Mouse (Mus musculus) CH12.LX (cell line): ENCODE measurements at regions not wholly inside any gene's neighbourhood (a gene's known extent, or its start where the extent isn't known, plus 50 kb on each side); places are given as distances from the start of the nearest gene placed in this dataset.

ENCODE experiments used
- DNase-seq: peaks from one replicate; pipeline ENCODE4 v3.0.0-alpha.2; 2013; ENCODE audit errors: extremely low read depth
- H3K27ac ChIP-seq: 2 replicates; pipeline ENCODE4 v1.5.1; 2012; ENCODE audit warnings: low read depth, mild to moderate bottlenecking, control low read depth, moderate library complexity; ENCODE audit not compliant: insufficient read depth
- H3K27me3 ChIP-seq: replicated peaks from 2 replicates; pipeline ENCODE3; 2012; ENCODE audit warnings: inconsistent platforms
- H3K36me3 ChIP-seq, 2 experiments: replicated peaks in 1 of 2; 2 replicates each; pipeline versions ENCODE3 to v1.6.1; 2012; ENCODE audit warnings: inconsistent platforms in 1 of 2, low read length in 1 of 2, mild to moderate bottlenecking in 1 of 2, mixed read lengths in 1 of 2, moderate library complexity in 1 of 2; ENCODE audit not compliant: control insufficient read depth in 1 of 2, insufficient read depth in 1 of 2
- H3K4me1 ChIP-seq, 2 experiments: 2 replicates each; pipeline ENCODE4 v1.6.1; 2012; ENCODE audit warnings: inconsistent platforms in 1 of 2, moderate library complexity in 1 of 2; ENCODE audit not compliant: insufficient read depth in 2 of 2, control insufficient read depth in 1 of 2
- H3K4me2 ChIP-seq: 2 replicates; pipeline ENCODE4 v1.6.1; 2012; ENCODE audit warnings: low read depth, mild to moderate bottlenecking, control low read depth; ENCODE audit not compliant: poor library complexity, insufficient read depth, severe bottlenecking
- H3K4me3 ChIP-seq, 3 experiments: fragments of 150-350 bp in 1 of 3; sonication (generic) in 1 of 3; replicated peaks in 1 of 3; 2 replicates each; pipeline versions ENCODE3 to v1.5.1; 2011 to 2012; ENCODE audit warnings: low read depth in 2 of 3, low read length in 2 of 3, mild to moderate bottlenecking in 2 of 3, moderate library complexity in 2 of 3, control low read depth in 1 of 3, improper control_type of control experiment in 1 of 3, inconsistent platforms in 1 of 3, mixed read lengths in 1 of 3; ENCODE audit not compliant: poor library complexity in 1 of 3
- H3K79me2 ChIP-seq: replicated peaks from 2 replicates; pipeline ENCODE4 v1.6.1; 2012; ENCODE audit warnings: mild to moderate bottlenecking, moderate library complexity; ENCODE audit not compliant: control insufficient read depth, poor library complexity, insufficient read depth, severe bottlenecking; ENCODE audit errors: extremely low read depth
- H3K9ac ChIP-seq: 2 replicates; pipeline ENCODE4 v1.6.1; 2012; ENCODE audit warnings: low read depth, mild to moderate bottlenecking, control low read depth, moderate library complexity; ENCODE audit not compliant: insufficient read depth
- H3K9me3 ChIP-seq: replicated peaks from 2 replicates; pipeline ENCODE3; 2012; ENCODE audit warnings: low read length, inconsistent platforms, mixed read lengths
- BHLHE40 ChIP-seq: IDR thresholded peaks from 2 replicates; pipeline ENCODE4 v1.6.1; 2011; ENCODE audit warnings: mild to moderate bottlenecking, low read depth, low read length, improper control_type of control experiment
- CHD1 ChIP-seq: IDR thresholded peaks from 2 replicates; pipeline ENCODE4 v1.6.1; 2012; ENCODE audit warnings: low read depth, low read length, improper control_type of control experiment, inconsistent platforms
- CTCF ChIP-seq, 2 experiments: IDR thresholded peaks in 1 of 2; conservative IDR thresholded peaks in 1 of 2; 2 replicates each; pipeline ENCODE4 v1.5.1; 2011 to 2012; ENCODE audit warnings: low read depth in 2 of 2, low read length in 2 of 2, improper control_type of control experiment in 1 of 2, inconsistent platforms in 1 of 2, mild to moderate bottlenecking in 1 of 2, moderate library complexity in 1 of 2
- ELF1 ChIP-seq: IDR thresholded peaks from 2 replicates; pipeline ENCODE4 v1.6.1; 2014; ENCODE audit warnings: low read depth, mild to moderate bottlenecking, inconsistent platforms, low read length, improper control_type of control experiment
- EP300 ChIP-seq: IDR thresholded peaks from 2 replicates; pipeline ENCODE4 v1.6.1; 2011; ENCODE audit warnings: low read length, improper control_type of control experiment
- ETS1 ChIP-seq: conservative IDR thresholded peaks from 2 replicates; pipeline ENCODE4 v1.6.1; 2012; ENCODE audit warnings: low read depth, mild to moderate bottlenecking, inconsistent platforms, low read length, improper control_type of control experiment, moderate library complexity
- GABPA ChIP-seq: IDR thresholded peaks from 2 replicates; pipeline ENCODE4 v1.6.1; 2012; ENCODE audit warnings: low read depth, low read length, improper control_type of control experiment, inconsistent platforms; ENCODE audit not compliant: insufficient replicate concordance
- HCFC1 ChIP-seq: IDR thresholded peaks from 2 replicates; pipeline ENCODE4 v1.6.1; 2012; ENCODE audit warnings: low read depth, mild to moderate bottlenecking, inconsistent platforms, low read length, improper control_type of control experiment
- IRF4 ChIP-seq: IDR thresholded peaks from 2 replicates; pipeline ENCODE4 v1.6.1; 2014; ENCODE audit warnings: low read depth, mild to moderate bottlenecking, inconsistent platforms, low read length, improper control_type of control experiment
- JUN ChIP-seq: IDR thresholded peaks from 2 replicates; pipeline ENCODE4 v1.6.1; 2011; ENCODE audit warnings: low read depth, mild to moderate bottlenecking, low read length, improper control_type of control experiment, moderate library complexity; ENCODE audit not compliant: insufficient read depth
- KAT2A ChIP-seq: IDR thresholded peaks from 2 replicates; pipeline ENCODE4 v1.6.1; 2012; ENCODE audit warnings: low read length, improper control_type of control experiment, inconsistent platforms; ENCODE audit not compliant: insufficient replicate concordance
- MAX ChIP-seq: IDR thresholded peaks from 2 replicates; pipeline ENCODE4 v1.6.1; 2011; ENCODE audit warnings: low read length, improper control_type of control experiment
- MAZ ChIP-seq: IDR thresholded peaks from 2 replicates; pipeline ENCODE4 v1.6.1; 2012; ENCODE audit warnings: low read depth, mild to moderate bottlenecking, inconsistent platforms, low read length, improper control_type of control experiment, moderate library complexity
- MEF2A ChIP-seq: IDR thresholded peaks from 2 replicates; pipeline ENCODE4 v1.6.1; 2014; ENCODE audit warnings: low read depth, mild to moderate bottlenecking, inconsistent platforms, low read length, improper control_type of control experiment, borderline replicate concordance
- MXI1 ChIP-seq: IDR thresholded peaks from 2 replicates; pipeline ENCODE4 v1.6.1; 2011; ENCODE audit warnings: mild to moderate bottlenecking, low read depth, low read length, improper control_type of control experiment
- MYC ChIP-seq: IDR thresholded peaks from 2 replicates; pipeline ENCODE4 v1.6.1; 2011; ENCODE audit warnings: low read depth, mild to moderate bottlenecking, improper control_type of control experiment, low read length
- NELFE ChIP-seq: IDR thresholded peaks from 2 replicates; pipeline ENCODE4 v1.6.1; 2011; ENCODE audit warnings: low read depth, low read length, improper control_type of control experiment
- POLR2AphosphoS2 ChIP-seq: IDR thresholded peaks from 2 replicates; pipeline ENCODE4 v1.6.1; 2011; ENCODE audit warnings: low read depth, low read length, improper control_type of control experiment
- RAD21 ChIP-seq: IDR thresholded peaks from 2 replicates; pipeline ENCODE4 v1.6.1; 2011; ENCODE audit warnings: low read depth, mild to moderate bottlenecking, low read length, improper control_type of control experiment, moderate library complexity
- RCOR1 ChIP-seq: conservative IDR thresholded peaks from 2 replicates; pipeline ENCODE4 v1.6.1; 2012; ENCODE audit warnings: low read depth, mild to moderate bottlenecking, inconsistent platforms, low read length, improper control_type of control experiment
- SIN3A ChIP-seq: IDR thresholded peaks from 2 replicates; pipeline ENCODE4 v1.6.1; 2012; ENCODE audit warnings: low read length, improper control_type of control experiment, inconsistent platforms
- SMC3 ChIP-seq: IDR thresholded peaks from 2 replicates; pipeline ENCODE4 v1.6.1; 2011; ENCODE audit warnings: low read depth, low read length, improper control_type of control experiment
- TBP ChIP-seq: conservative IDR thresholded peaks from 2 replicates; pipeline ENCODE4 v1.6.1; 2011; ENCODE audit warnings: low read depth, low read length, improper control_type of control experiment
- TCF12 ChIP-seq: IDR thresholded peaks from 2 replicates; pipeline ENCODE4 v1.6.1; 2014; ENCODE audit warnings: low read depth, mild to moderate bottlenecking, inconsistent platforms, low read length, improper control_type of control experiment
- UBTF ChIP-seq: IDR thresholded peaks from 2 replicates; pipeline ENCODE4 v1.6.1; 2012; ENCODE audit warnings: low read depth, mild to moderate bottlenecking, inconsistent platforms, low read length, improper control_type of control experiment, moderate library complexity
- USF2 ChIP-seq: conservative IDR thresholded peaks from 2 replicates; pipeline ENCODE4 v1.6.1; 2011; ENCODE audit warnings: low read depth, low read length, improper control_type of control experiment
- ZKSCAN1 ChIP-seq: IDR thresholded peaks from 2 replicates; pipeline ENCODE4 v1.6.1; 2012; ENCODE audit warnings: low read depth, inconsistent platforms, low read length, improper control_type of control experiment, borderline replicate concordance
- ZMIZ1 ChIP-seq: IDR thresholded peaks from 2 replicates; pipeline ENCODE4 v1.6.1; 2012; ENCODE audit warnings: low read depth, mild to moderate bottlenecking, inconsistent platforms, low read length, improper control_type of control experiment
- ZNF384 ChIP-seq: IDR thresholded peaks from 2 replicates; pipeline ENCODE4 v1.6.1; 2012; ENCODE audit warnings: low read depth, low read length, improper control_type of control experiment, inconsistent platforms
- dilution Hi-C: fragments of 300-500 bp; cut with MboI; formaldehyde crosslinking; loops from 2 replicates; pipeline ENCODE4 v1.14.3; 2020; ENCODE audit warnings: low sequenced_read_pairs; ENCODE audit not compliant: extremely low pct_unique_long_range_greater_than_20kb, extremely low pct_ligation_motif_present
- in situ Hi-C: fragments of 300-500 bp; cut with MboI; formaldehyde crosslinking; loops from 3 replicates; pipeline ENCODE4 v1.14.3; 2019; ENCODE audit warnings: low sequenced_read_pairs, low pct_ligation_motif_present, low pct_unique_long_range_greater_than_20kb, mixed read lengths

- H3K9ac ChIP-seq, result no peak overlapping the region
- dilution Hi-C loops, result no loop called here
- H3K4me3 ChIP-seq, result no peak overlapping the region
Observed at GRCm38 (mm10) chr3:148564716-148565115, 425.6 kb downstream of the Adgrl2 start.

GRCm38 (mm10) chr3:148561211-148561610, 429.1 kb downstream of the Adgrl2 start:
- Histone ChIP-seq H3K36me3 (no peaks in the 10 kb centered on the region), H3K4me2 (no peak overlapping the region), H3K9ac (no peak overlapping the region), H3K4me3 (no peak overlapping the region), H3K79me2 (no peaks in the 10 kb centered on the region), H3K27me3 (no peaks in the 10 kb centered on the region), H3K9me3 (no peaks in the 10 kb centered on the region), H3K27ac (no peak overlapping the region), H3K4me1 (no peaks in the 10 kb centered on the region)
- in situ Hi-C loops (no loop called here), dilution Hi-C loops (no loop called here)
- no peak for DNase-seq
- TF ChIP-seq RCOR1, result no peak
- no peak for TF ChIP-seq TBP
- no peak for TF ChIP-seq ETS1
- no peak for TF ChIP-seq SMC3
- TF ChIP-seq MXI1, result no peak
- TF ChIP-seq ZNF384, result no peak
- TF ChIP-seq MEF2A, result no peak
- no peak for TF ChIP-seq ELF1
- TF ChIP-seq JUN, result no peak
- no peak for TF ChIP-seq KAT2A
- TF ChIP-seq CTCF (conservative IDR thresholded peaks at IDR 0.05 in 1 of 2, IDR thresholded peaks at IDR 0.05 in 1 of 2; ENCODE audit: low read depth in 2 of 2, low read length in 2 of 2), result no peak
- TF ChIP-seq TCF12, result no peak
- no peak for TF ChIP-seq MAX
- no peak for TF ChIP-seq SIN3A
- TF ChIP-seq ZKSCAN1, result no peak
- no peak for TF ChIP-seq NELFE
- no peak for TF ChIP-seq HCFC1
- no peak for TF ChIP-seq MAZ
- no peak for TF ChIP-seq UBTF
- TF ChIP-seq ZMIZ1, result no peak

More at GRCm38 (mm10) chr3:148564716-148565115, 425.6 kb downstream of the Adgrl2 start:
- no peaks in the 10 kb centered on the region for H3K4me1 ChIP-seq
- in situ Hi-C loops, result no loop called here
- no peak for DNase-seq
- H3K79me2 ChIP-seq, result no peaks in the 10 kb centered on the region
- no peak overlapping the region for H3K4me2 ChIP-seq
- no peak overlapping the region for H3K27ac ChIP-seq
- no peaks in the 10 kb centered on the region for H3K36me3 ChIP-seq
- H3K9me3 ChIP-seq, result no peaks in the 10 kb centered on the region
- H3K27me3 ChIP-seq, result no peaks in the 10 kb centered on the region
- TF ChIP-seq RAD21, result no peak
- no peak for TF ChIP-seq MYC
- no peak for TF ChIP-seq TBP
- TF ChIP-seq CTCF (conservative IDR thresholded peaks at IDR 0.05 in 1 of 2, IDR thresholded peaks at IDR 0.05 in 1 of 2; ENCODE audit: low read depth in 2 of 2, low read length in 2 of 2), result no peak
- TF ChIP-seq CHD1, result no peak
- TF ChIP-seq USF2, result no peak
- TF ChIP-seq POLR2AphosphoS2, result no peak
- no peak for TF ChIP-seq IRF4
- no peak for TF ChIP-seq MEF2A
- TF ChIP-seq GABPA, result no peak
- TF ChIP-seq ZNF384, result no peak
- TF ChIP-seq HCFC1, result no peak
- no peak for TF ChIP-seq BHLHE40
- TF ChIP-seq EP300, result no peak
- TF ChIP-seq ETS1, result no peak
- TF ChIP-seq, all 38 proteins: peak for 0
